Mouse (Mus musculus) CH12.LX (cell line): ENCODE measurements around the gene Ninl. TPM values are rescaled to one million over a fixed set of nuclear protein-coding genes. Genes with fewer than 3 reads are reported as not detected.

Source experiments
- DNase-seq: peaks from one replicate; pipeline ENCODE4 v3.0.0-alpha.2; 2013; ENCODE audit errors: extremely low read depth
- H3K27ac ChIP-seq: 2 replicates; pipeline ENCODE4 v1.5.1; 2012; ENCODE audit warnings: low read depth, mild to moderate bottlenecking, control low read depth, moderate library complexity; ENCODE audit not compliant: insufficient read depth
- H3K27me3 ChIP-seq: replicated peaks from 2 replicates; pipeline ENCODE3; 2012; ENCODE audit warnings: inconsistent platforms
- H3K36me3 ChIP-seq, 2 experiments: replicated peaks in 1 of 2; 2 replicates each; pipeline versions ENCODE3 to v1.6.1; 2012; ENCODE audit warnings: inconsistent platforms in 1 of 2, low read length in 1 of 2, mild to moderate bottlenecking in 1 of 2, mixed read lengths in 1 of 2, moderate library complexity in 1 of 2; ENCODE audit not compliant: control insufficient read depth in 1 of 2, insufficient read depth in 1 of 2
- H3K4me1 ChIP-seq, 2 experiments: 2 replicates each; pipeline ENCODE4 v1.6.1; 2012; ENCODE audit warnings: inconsistent platforms in 1 of 2, moderate library complexity in 1 of 2; ENCODE audit not compliant: insufficient read depth in 2 of 2, control insufficient read depth in 1 of 2
- H3K4me2 ChIP-seq: 2 replicates; pipeline ENCODE4 v1.6.1; 2012; ENCODE audit warnings: low read depth, mild to moderate bottlenecking, control low read depth; ENCODE audit not compliant: poor library complexity, insufficient read depth, severe bottlenecking
- H3K4me3 ChIP-seq, 3 experiments: fragments of 150-350 bp in 1 of 3; sonication (generic) in 1 of 3; replicated peaks in 1 of 3; 2 replicates each; pipeline versions ENCODE3 to v1.5.1; 2011 to 2012; ENCODE audit warnings: low read depth in 2 of 3, low read length in 2 of 3, mild to moderate bottlenecking in 2 of 3, moderate library complexity in 2 of 3, control low read depth in 1 of 3, improper control_type of control experiment in 1 of 3, inconsistent platforms in 1 of 3, mixed read lengths in 1 of 3; ENCODE audit not compliant: poor library complexity in 1 of 3
- H3K79me2 ChIP-seq: replicated peaks from 2 replicates; pipeline ENCODE4 v1.6.1; 2012; ENCODE audit warnings: mild to moderate bottlenecking, moderate library complexity; ENCODE audit not compliant: control insufficient read depth, poor library complexity, insufficient read depth, severe bottlenecking; ENCODE audit errors: extremely low read depth
- H3K9ac ChIP-seq: 2 replicates; pipeline ENCODE4 v1.6.1; 2012; ENCODE audit warnings: low read depth, mild to moderate bottlenecking, control low read depth, moderate library complexity; ENCODE audit not compliant: insufficient read depth
- H3K9me3 ChIP-seq: replicated peaks from 2 replicates; pipeline ENCODE3; 2012; ENCODE audit warnings: low read length, inconsistent platforms, mixed read lengths
- BHLHE40 ChIP-seq: IDR thresholded peaks from 2 replicates; pipeline ENCODE4 v1.6.1; 2011; ENCODE audit warnings: mild to moderate bottlenecking, low read depth, low read length, improper control_type of control experiment
- CHD2 ChIP-seq: IDR thresholded peaks from 2 replicates; pipeline ENCODE4 v1.6.1; 2011; ENCODE audit warnings: low read length, improper control_type of control experiment
- CTCF ChIP-seq, 2 experiments: IDR thresholded peaks in 1 of 2; conservative IDR thresholded peaks in 1 of 2; 2 replicates each; pipeline ENCODE4 v1.5.1; 2011 to 2012; ENCODE audit warnings: low read depth in 2 of 2, low read length in 2 of 2, improper control_type of control experiment in 1 of 2, inconsistent platforms in 1 of 2, mild to moderate bottlenecking in 1 of 2, moderate library complexity in 1 of 2
- E2F4 ChIP-seq: IDR thresholded peaks from 2 replicates; pipeline ENCODE4 v1.6.1; 2011; ENCODE audit warnings: low read depth, low read length, improper control_type of control experiment; ENCODE audit not compliant: insufficient replicate concordance
- ELF1 ChIP-seq: IDR thresholded peaks from 2 replicates; pipeline ENCODE4 v1.6.1; 2014; ENCODE audit warnings: low read depth, mild to moderate bottlenecking, inconsistent platforms, low read length, improper control_type of control experiment
- EP300 ChIP-seq: IDR thresholded peaks from 2 replicates; pipeline ENCODE4 v1.6.1; 2011; ENCODE audit warnings: low read length, improper control_type of control experiment
- ETS1 ChIP-seq: conservative IDR thresholded peaks from 2 replicates; pipeline ENCODE4 v1.6.1; 2012; ENCODE audit warnings: low read depth, mild to moderate bottlenecking, inconsistent platforms, low read length, improper control_type of control experiment, moderate library complexity
- GABPA ChIP-seq: IDR thresholded peaks from 2 replicates; pipeline ENCODE4 v1.6.1; 2012; ENCODE audit warnings: low read depth, low read length, improper control_type of control experiment, inconsistent platforms; ENCODE audit not compliant: insufficient replicate concordance
- HCFC1 ChIP-seq: IDR thresholded peaks from 2 replicates; pipeline ENCODE4 v1.6.1; 2012; ENCODE audit warnings: low read depth, mild to moderate bottlenecking, inconsistent platforms, low read length, improper control_type of control experiment
- IRF4 ChIP-seq: IDR thresholded peaks from 2 replicates; pipeline ENCODE4 v1.6.1; 2014; ENCODE audit warnings: low read depth, mild to moderate bottlenecking, inconsistent platforms, low read length, improper control_type of control experiment
- JUND ChIP-seq: conservative IDR thresholded peaks from 2 replicates; pipeline ENCODE4 v1.6.1; 2011; ENCODE audit warnings: low read depth, low read length, improper control_type of control experiment
- KAT2A ChIP-seq: IDR thresholded peaks from 2 replicates; pipeline ENCODE4 v1.6.1; 2012; ENCODE audit warnings: low read length, improper control_type of control experiment, inconsistent platforms; ENCODE audit not compliant: insufficient replicate concordance
- MAFK ChIP-seq: IDR thresholded peaks from 2 replicates; pipeline ENCODE4 v1.6.1; 2011; ENCODE audit warnings: low read length, improper control_type of control experiment; ENCODE audit not compliant: insufficient replicate concordance
- MAX ChIP-seq: IDR thresholded peaks from 2 replicates; pipeline ENCODE4 v1.6.1; 2011; ENCODE audit warnings: low read length, improper control_type of control experiment
- MAZ ChIP-seq: IDR thresholded peaks from 2 replicates; pipeline ENCODE4 v1.6.1; 2012; ENCODE audit warnings: low read depth, mild to moderate bottlenecking, inconsistent platforms, low read length, improper control_type of control experiment, moderate library complexity
- MXI1 ChIP-seq: IDR thresholded peaks from 2 replicates; pipeline ENCODE4 v1.6.1; 2011; ENCODE audit warnings: mild to moderate bottlenecking, low read depth, low read length, improper control_type of control experiment
- MYC ChIP-seq: IDR thresholded peaks from 2 replicates; pipeline ENCODE4 v1.6.1; 2011; ENCODE audit warnings: low read depth, mild to moderate bottlenecking, improper control_type of control experiment, low read length
- NELFE ChIP-seq: IDR thresholded peaks from 2 replicates; pipeline ENCODE4 v1.6.1; 2011; ENCODE audit warnings: low read depth, low read length, improper control_type of control experiment
- NRF1 ChIP-seq: IDR thresholded peaks from 2 replicates; pipeline ENCODE4 v1.6.1; 2014; ENCODE audit warnings: low read depth, mild to moderate bottlenecking, inconsistent platforms, low read length, improper control_type of control experiment, moderate library complexity
- PAX5 ChIP-seq: IDR thresholded peaks from 2 replicates; pipeline ENCODE4 v1.6.1; 2012; ENCODE audit warnings: low read length, inconsistent platforms, mixed read lengths
- POLR2A ChIP-seq: IDR thresholded peaks from 2 replicates; pipeline ENCODE4 v1.6.1; 2011; ENCODE audit warnings: low read depth, mild to moderate bottlenecking, improper control_type of control experiment, low read length
- POLR2AphosphoS2 ChIP-seq: IDR thresholded peaks from 2 replicates; pipeline ENCODE4 v1.6.1; 2011; ENCODE audit warnings: low read depth, low read length, improper control_type of control experiment
- RCOR1 ChIP-seq: conservative IDR thresholded peaks from 2 replicates; pipeline ENCODE4 v1.6.1; 2012; ENCODE audit warnings: low read depth, mild to moderate bottlenecking, inconsistent platforms, low read length, improper control_type of control experiment
- SIN3A ChIP-seq: IDR thresholded peaks from 2 replicates; pipeline ENCODE4 v1.6.1; 2012; ENCODE audit warnings: low read length, improper control_type of control experiment, inconsistent platforms
- SMC3 ChIP-seq: IDR thresholded peaks from 2 replicates; pipeline ENCODE4 v1.6.1; 2011; ENCODE audit warnings: low read depth, low read length, improper control_type of control experiment
- TBP ChIP-seq: conservative IDR thresholded peaks from 2 replicates; pipeline ENCODE4 v1.6.1; 2011; ENCODE audit warnings: low read depth, low read length, improper control_type of control experiment
- TCF12 ChIP-seq: IDR thresholded peaks from 2 replicates; pipeline ENCODE4 v1.6.1; 2014; ENCODE audit warnings: low read depth, mild to moderate bottlenecking, inconsistent platforms, low read length, improper control_type of control experiment
- UBTF ChIP-seq: IDR thresholded peaks from 2 replicates; pipeline ENCODE4 v1.6.1; 2012; ENCODE audit warnings: low read depth, mild to moderate bottlenecking, inconsistent platforms, low read length, improper control_type of control experiment, moderate library complexity
- USF2 ChIP-seq: conservative IDR thresholded peaks from 2 replicates; pipeline ENCODE4 v1.6.1; 2011; ENCODE audit warnings: low read depth, low read length, improper control_type of control experiment
- ZKSCAN1 ChIP-seq: IDR thresholded peaks from 2 replicates; pipeline ENCODE4 v1.6.1; 2012; ENCODE audit warnings: low read depth, inconsistent platforms, low read length, improper control_type of control experiment, borderline replicate concordance
- ZMIZ1 ChIP-seq: IDR thresholded peaks from 2 replicates; pipeline ENCODE4 v1.6.1; 2012; ENCODE audit warnings: low read depth, mild to moderate bottlenecking, inconsistent platforms, low read length, improper control_type of control experiment
- ZNF384 ChIP-seq: IDR thresholded peaks from 2 replicates; pipeline ENCODE4 v1.6.1; 2012; ENCODE audit warnings: low read depth, low read length, improper control_type of control experiment, inconsistent platforms
- dilution Hi-C: fragments of 300-500 bp; cut with MboI; formaldehyde crosslinking; loops from 2 replicates; pipeline ENCODE4 v1.14.3; 2020; ENCODE audit warnings: low sequenced_read_pairs; ENCODE audit not compliant: extremely low pct_unique_long_range_greater_than_20kb, extremely low pct_ligation_motif_present
- in situ Hi-C: fragments of 300-500 bp; cut with MboI; formaldehyde crosslinking; loops from 3 replicates; pipeline ENCODE4 v1.14.3; 2019; ENCODE audit warnings: low sequenced_read_pairs, low pct_ligation_motif_present, low pct_unique_long_range_greater_than_20kb, mixed read lengths
- polyA plus RNA-seq: library from polyadenylated mRNA; unstranded; fragments of >175 nt; gene quantifications from 2 replicates; pipeline ENCODE4 v1.2.1, GENCODE M21; 2012; ENCODE audit warnings: low read depth; ENCODE audit not compliant: insufficient read length
- total RNA-seq, 2 experiments: library from RNA; depleted of rRNA; stranded (reverse); fragments of 300-350 nt in 1 of 2; fragments of >200 nt in 1 of 2; gene quantifications; 2 replicates each; pipeline ENCODE4 v1.2.3; 2012 to 2014

The Ninl gene
- total and polyA plus RNA-seq, 3 experiments, result 1.8 to 6.6 (median 3.5) TPM

DNA sequence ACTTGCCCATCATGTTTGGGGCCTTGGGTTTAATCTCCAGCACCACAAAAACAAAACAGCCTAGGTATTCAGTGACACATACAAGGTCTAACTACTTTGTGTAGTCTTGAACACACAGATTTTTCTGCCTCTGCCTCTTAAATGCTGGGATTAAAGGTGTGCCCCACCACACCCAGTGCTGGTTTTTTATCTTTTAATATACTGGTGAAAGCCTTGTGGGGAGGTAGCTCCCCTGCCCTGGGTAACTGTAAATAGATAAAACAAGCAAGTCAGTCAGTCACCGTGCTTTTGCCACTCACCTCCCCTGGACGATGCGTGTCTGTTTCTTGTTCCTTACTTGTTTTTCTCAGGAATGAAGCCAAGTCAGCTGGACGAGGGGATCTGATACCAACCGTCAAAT is 123.4 kb downstream of the Ninl start:
- Histone ChIP-seq H3K4me3 (no peak overlapping the region), H3K27me3 (no peaks in the 10 kb centered on the region), H3K79me2 (peaks cover 20% of the 10 kb centered on the region), H3K4me2 (peak overlapping the region; percentile 81), H3K27ac (no peak overlapping the region; the same call in 1 of the 2 replicates)
- DNase-seq, result no peak
- in situ Hi-C loops (no loop called here), dilution Hi-C loops (no loop called here)
- TF ChIP-seq MAFK (no peak), MAX (no peak), IRF4 (no peak), NRF1 (no peak), SIN3A (no peak), HCFC1 (no peak), RCOR1 (no peak)
- TF ChIP-seq, all 38 proteins: peak for 0
- Histone ChIP-seq H3K4me1 (peaks cover 11 to 61% of the 10 kb centered on the region in 2 experiments), H3K36me3 (peaks cover 3 to 32% of the 10 kb centered on the region in 2 experiments), H3K9ac (peak overlapping the region; percentile 47; the same call in 1 of the 2 replicates), H3K9me3 (no peaks in the 10 kb centered on the region)

DNA sequence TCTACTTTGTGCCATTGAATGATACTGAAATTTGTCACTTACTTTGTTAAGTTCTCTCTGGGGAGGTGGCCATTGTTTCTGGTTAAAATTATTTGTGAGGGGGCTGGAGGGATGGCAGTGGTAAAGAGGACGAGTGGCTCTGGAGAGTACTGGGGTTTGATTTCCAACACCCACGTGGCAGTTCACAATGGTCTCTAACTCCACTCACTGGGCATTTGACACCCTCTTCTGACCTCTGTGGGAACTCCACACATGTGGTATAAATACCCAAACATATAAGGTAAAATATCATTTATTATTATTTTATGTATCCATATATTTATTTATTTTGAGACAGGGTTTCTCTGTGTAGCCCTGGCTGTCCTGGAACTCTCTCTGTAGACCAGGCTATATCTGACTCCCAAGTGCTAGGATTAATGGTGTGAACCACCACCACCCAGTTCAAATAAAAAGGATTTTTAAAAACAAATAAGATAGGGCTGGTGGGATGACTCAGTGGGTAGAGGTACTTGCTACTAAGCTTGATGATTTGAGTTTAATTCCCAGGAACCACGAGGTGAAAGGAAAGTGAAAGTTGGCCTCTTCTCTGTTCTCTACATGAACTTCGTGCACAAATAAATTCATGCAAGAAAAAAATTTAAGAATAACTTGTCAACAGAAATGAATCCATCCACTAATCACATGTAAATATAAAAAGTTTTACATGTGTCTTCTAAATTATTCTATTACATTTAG is 124.2 kb downstream of the Ninl start:
- DNase-seq, result no peak
- in situ Hi-C loops, result no loop called here
- Histone ChIP-seq H3K4me2 (peak overlapping the region; percentile 82), H3K4me3 (no peak overlapping the region), H3K79me2 (peaks cover 20% of the 10 kb centered on the region), H3K36me3 (peaks cover 3 to 30% of the 10 kb centered on the region in 2 experiments), H3K9ac (peak overlapping the region; percentile 76; the same call in 1 of the 2 replicates), H3K9me3 (no peaks in the 10 kb centered on the region), H3K27me3 (no peaks in the 10 kb centered on the region), H3K27ac (no peak overlapping the region), H3K4me1 (peaks cover 11 to 53% of the 10 kb centered on the region in 2 experiments)
- dilution Hi-C loops, result no loop called here
- TF ChIP-seq EP300 (no peak), TBP (no peak), UBTF (no peak), BHLHE40 (no peak), MYC (peak; percentile 85), RCOR1 (no peak), KAT2A (no peak), NELFE (no peak), MXI1 (peak; percentile 78; the same call in 1 of the 2 replicates), SIN3A (no peak), ZKSCAN1 (no peak), MAFK (no peak), ELF1 (no peak), ETS1 (no peak), IRF4 (no peak), MAZ (no peak), TCF12 (no peak), PAX5 (no peak), GABPA (no peak), CHD2 (no peak), ZMIZ1 (no peak), ZNF384 (no peak), SMC3 (0 out of 2 replicates have a peak, but pooled peaks have one; percentile 12), E2F4 (no peak), JUND (no peak), USF2 (no peak), HCFC1 (no peak), CTCF (conservative IDR thresholded peaks at IDR 0.05 in 1 of 2, IDR thresholded peaks at IDR 0.05 in 1 of 2; ENCODE audit: low read depth in 2 of 2, low read length in 2 of 2) (peak in 1 of 2 experiments; percentile 29; a peak in 1 of 4 replicates), POLR2AphosphoS2 (no peak), POLR2A (no peak)
